Mouse (Mus musculus): ENCODE results near the gene C4b.
A peak's percentile ranks its signal among the peaks of the same experiment; 100 is the strongest.
"Not testable (repeated sequence)": the region's sequence is repeated elsewhere in the genome, so short reads cannot be mapped to it uniquely, and the experiment has no call there.

C4b gene

GRCm38 (mm10) chr17:34743719-34744118 is at the start of gene C4b:
C4b (minus strand) TSS chr17:34743882.
- DNase-seq, result no peak

- no peak for DNase-seq
Observed at GRCm38 (mm10) chr17:34777680-34778325, 34.1 kb upstream of the C4b start.

- DNase-seq, result no peak
Observed at GRCm38 (mm10) chr17:34761471-34761870, 17.8 kb upstream of the C4b start.

GRCm38 (mm10) chr17:34746531-34746930 is 2.8 kb upstream of the C4b start:
- no peak for DNase-seq

- DNase-seq, result not testable (repeated sequence)
Observed at GRCm38 (mm10) chr17:34745166-34745565, 1.5 kb upstream of the C4b start.

GRCm38 (mm10) chr17:34744611-34745010 is 929 bp upstream of the C4b start:
- not testable (repeated sequence) for DNase-seq

GRCm38 (mm10) chr17:34744206-34744605 is 524 bp upstream of the C4b start:
- no peak for DNase-seq

- DNase-seq, result no peak
Observed at GRCm38 (mm10) chr17:34740280-34740679, 3.4 kb downstream of the C4b start.

GRCm38 (mm10) chr17:34739708-34740107 is 4.0 kb downstream of the C4b start:
- DNase-seq, result not testable (repeated sequence)

GRCm38 (mm10) chr17:34737466-34737865 is 6.2 kb downstream of the C4b start:
- not testable (repeated sequence) for DNase-seq

GRCm38 (mm10) chr17:34729779-34730553 is 13.7 kb downstream of the C4b start:
- DNase-seq, result not testable (repeated sequence)

GRCm38 (mm10) chr17:34729155-34729554 is 14.5 kb downstream of the C4b start:
- DNase-seq, result not testable (repeated sequence)

- DNase-seq, result no peak
Observed at GRCm38 (mm10) chr17:34727887-34728286, 15.8 kb downstream of the C4b start.

GRCm38 (mm10) chr17:34723066-34723465 is 20.6 kb downstream of the C4b start:
- no peak for DNase-seq

GRCm38 (mm10) chr17:34722238-34722637 is 21.4 kb downstream of the C4b start:
- DNase-seq, result not testable (repeated sequence)

GRCm38 (mm10) chr17:34719886-34720285 is 23.8 kb downstream of the C4b start:
- peak; percentile 35 to 48 for DNase-seq

GRCm38 (mm10) chr17:34717401-34717800 is 26.3 kb downstream of the C4b start:
- DNase-seq, result peak in 1 of 2 experiments; percentile 39

- no peak for DNase-seq
Observed at GRCm38 (mm10) chr17:34716247-34716646, 27.4 kb downstream of the C4b start.

- not testable (repeated sequence) for DNase-seq
Observed at GRCm38 (mm10) chr17:34715451-34715850, 28.2 kb downstream of the C4b start.

- DNase-seq, result not testable (repeated sequence)
Observed at GRCm38 (mm10) chr17:34714908-34715445, 28.7 kb downstream of the C4b start.

- not testable (repeated sequence) for DNase-seq
Observed at GRCm38 (mm10) chr17:34714181-34714907, 29.3 kb downstream of the C4b start.

GRCm38 (mm10) chr17:34712951-34713350 is 30.7 kb downstream of the C4b start:
- peak; percentile 84 to 89 for DNase-seq

- DNase-seq, result not testable (repeated sequence)
Observed at GRCm38 (mm10) chr17:34706476-34706875, 37.2 kb downstream of the C4b start.
